Mouse (Mus musculus): ENCODE measurements around the gene Gm49450.
A peak's percentile ranks its signal among the peaks of the same experiment; 100 is the strongest.

Gm49450 gene

GRCm38 (mm10) chr15:98985982-98986715, 32.8 kb upstream of the Gm49450 start:
- peak; percentile 63 for DNase-seq (ENCODE audit: low read depth, low spot score)

- DNase-seq (ENCODE audit: low read depth, low spot score), result peak; percentile 93
These were observed 32.1 kb upstream of the Gm49450 start for GRCm38 (mm10) chr15:98985240-98985981.

- DNase-seq (ENCODE audit: low read depth, low spot score), result no peak
These were observed 31.3 kb upstream of the Gm49450 start for GRCm38 (mm10) chr15:98984681-98985080.

- peak; percentile 41 for DNase-seq (ENCODE audit: low read depth, low spot score)
These were observed 30.2 kb upstream of the Gm49450 start for GRCm38 (mm10) chr15:98983431-98984081.

- DNase-seq (ENCODE audit: low read depth, low spot score), result peak; percentile 97
These were observed 28.7 kb upstream of the Gm49450 start for GRCm38 (mm10) chr15:98982100-98982499.

- DNase-seq (ENCODE audit: low read depth, low spot score), result no peak
These were observed 26.8 kb upstream of the Gm49450 start for GRCm38 (mm10) chr15:98980012-98980614.

GRCm38 (mm10) chr15:98978409-98979172, 25.2 kb upstream of the Gm49450 start:
- peak; percentile 50 for DNase-seq (ENCODE audit: low read depth, low spot score)

- peak; percentile 40 for DNase-seq (ENCODE audit: low read depth, low spot score)
These were observed 24.5 kb upstream of the Gm49450 start for GRCm38 (mm10) chr15:98977759-98978408.

DNA sequence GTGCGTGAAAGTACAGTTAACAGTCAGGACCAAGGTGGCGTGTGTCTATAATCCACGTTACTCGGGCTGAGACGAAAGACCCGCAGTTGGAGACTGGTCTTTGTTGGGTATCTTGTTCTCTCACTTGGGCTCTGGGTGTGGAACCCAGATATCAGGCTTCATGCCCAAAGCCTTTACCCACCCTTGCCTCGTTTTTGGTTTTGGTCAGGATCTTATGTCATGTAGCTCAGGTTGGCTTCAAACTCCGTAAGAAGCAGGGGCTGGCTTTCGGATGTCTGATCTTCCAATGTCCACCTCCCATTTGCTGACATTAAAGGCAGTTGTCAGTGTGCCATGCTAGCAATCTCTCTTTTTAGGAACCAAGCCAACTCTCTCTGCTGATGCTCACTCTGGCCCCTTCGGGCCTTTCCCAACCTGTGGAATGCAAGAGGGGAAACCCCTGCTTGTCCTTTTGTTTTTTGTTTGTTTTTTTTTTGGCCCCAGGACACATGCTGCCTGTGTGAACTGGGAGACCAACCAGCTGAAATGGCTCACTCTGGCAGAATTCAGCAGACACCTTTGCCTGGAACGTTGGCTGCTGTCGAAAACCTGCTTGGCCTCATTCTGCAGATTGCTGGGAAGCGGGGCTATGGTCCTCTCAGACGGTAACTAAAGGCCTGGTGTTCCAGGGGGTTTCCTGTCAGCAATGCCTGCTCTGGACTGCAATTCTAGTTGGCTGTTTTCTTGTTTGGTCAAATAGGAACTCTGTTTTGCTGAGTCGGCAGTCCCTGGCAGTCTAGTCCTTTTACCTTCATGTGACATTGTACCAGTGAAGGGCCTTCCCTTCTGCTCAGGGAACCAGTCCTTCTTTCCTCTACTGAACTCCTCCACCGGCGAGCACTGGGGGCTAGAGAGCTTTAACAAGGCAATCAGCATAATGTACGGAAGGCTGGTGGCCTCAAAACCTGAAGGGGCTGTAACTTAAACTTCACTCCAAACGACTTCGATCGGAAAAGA, 23.7 kb upstream of the Gm49450 start:
- DNase-seq (ENCODE audit: low read depth, low spot score), result peak; percentile 38

DNA sequence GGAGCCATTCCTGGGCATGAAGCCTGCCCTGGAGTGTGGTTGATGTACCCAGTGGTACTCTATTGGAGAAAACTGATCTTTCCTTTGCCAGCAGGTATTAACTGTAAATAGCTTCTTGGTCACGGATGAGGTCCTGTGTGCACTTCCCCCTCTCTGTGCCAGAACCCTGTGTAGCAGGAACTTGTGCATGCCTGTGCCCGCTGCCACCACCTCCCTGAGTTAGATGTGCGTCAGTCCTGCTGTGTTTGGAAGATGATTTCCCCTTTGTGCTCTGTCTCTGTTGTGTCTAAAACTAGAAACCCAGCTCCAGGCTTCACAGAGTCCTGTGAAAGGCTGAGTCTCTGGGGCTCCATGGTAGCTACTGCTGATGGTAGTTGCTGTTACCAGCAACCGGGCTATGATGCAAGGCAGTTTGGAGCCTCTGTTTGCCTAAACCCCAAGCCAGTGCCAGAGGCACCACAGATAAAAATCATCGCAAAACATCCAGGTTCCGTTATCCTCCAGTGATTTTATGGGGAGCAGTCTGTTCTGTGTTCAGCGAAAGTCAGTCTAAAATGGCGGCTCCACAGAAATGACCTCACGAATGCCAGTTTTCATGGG, 19.8 kb upstream of the Gm49450 start:
- no peak for DNase-seq (ENCODE audit: low read depth, low spot score)

- peak; percentile 75 for DNase-seq (ENCODE audit: low read depth, low spot score)
These were observed 18.4 kb upstream of the Gm49450 start for GRCm38 (mm10) chr15:98971576-98972320.

- DNase-seq (ENCODE audit: low read depth, low spot score), result peak; percentile 84
These were observed 17.8 kb upstream of the Gm49450 start for GRCm38 (mm10) chr15:98971111-98971510.

DNA sequence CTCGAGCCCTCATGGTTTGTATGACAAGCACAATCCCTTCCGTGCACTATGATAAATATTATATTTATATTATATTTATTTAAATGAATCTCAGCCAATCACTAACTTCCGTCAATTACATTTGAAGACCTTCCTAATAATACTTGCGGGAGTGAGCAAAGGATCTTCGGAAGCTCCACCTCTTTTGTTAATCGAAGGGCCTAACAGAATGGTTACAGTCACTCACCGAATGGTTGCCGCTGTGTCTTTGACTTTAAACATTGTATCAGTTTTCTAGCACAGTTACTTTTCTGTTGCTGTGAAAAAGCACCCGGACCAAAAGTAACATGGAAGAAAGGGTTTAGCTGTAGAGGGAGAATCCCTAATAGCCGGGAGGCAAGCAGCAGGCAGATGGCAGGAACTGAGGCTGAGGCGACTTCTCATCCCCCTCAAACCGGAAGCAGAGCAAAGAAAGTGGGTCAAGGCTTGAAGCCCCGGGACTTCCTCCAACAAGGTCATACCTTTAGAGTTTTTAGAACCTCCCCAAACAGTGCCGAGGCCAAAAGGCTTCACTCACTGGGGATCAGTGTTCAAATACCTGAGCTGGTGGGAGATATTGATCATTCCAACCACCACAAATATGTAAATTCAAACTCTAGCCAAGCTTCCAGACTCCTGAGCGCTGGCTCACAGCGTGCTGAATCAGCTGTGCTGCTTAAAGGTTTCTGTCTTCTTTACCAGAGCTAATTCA, 16.2 kb upstream of the Gm49450 start:
- peak; percentile 81 for DNase-seq (ENCODE audit: low read depth, low spot score)

DNA sequence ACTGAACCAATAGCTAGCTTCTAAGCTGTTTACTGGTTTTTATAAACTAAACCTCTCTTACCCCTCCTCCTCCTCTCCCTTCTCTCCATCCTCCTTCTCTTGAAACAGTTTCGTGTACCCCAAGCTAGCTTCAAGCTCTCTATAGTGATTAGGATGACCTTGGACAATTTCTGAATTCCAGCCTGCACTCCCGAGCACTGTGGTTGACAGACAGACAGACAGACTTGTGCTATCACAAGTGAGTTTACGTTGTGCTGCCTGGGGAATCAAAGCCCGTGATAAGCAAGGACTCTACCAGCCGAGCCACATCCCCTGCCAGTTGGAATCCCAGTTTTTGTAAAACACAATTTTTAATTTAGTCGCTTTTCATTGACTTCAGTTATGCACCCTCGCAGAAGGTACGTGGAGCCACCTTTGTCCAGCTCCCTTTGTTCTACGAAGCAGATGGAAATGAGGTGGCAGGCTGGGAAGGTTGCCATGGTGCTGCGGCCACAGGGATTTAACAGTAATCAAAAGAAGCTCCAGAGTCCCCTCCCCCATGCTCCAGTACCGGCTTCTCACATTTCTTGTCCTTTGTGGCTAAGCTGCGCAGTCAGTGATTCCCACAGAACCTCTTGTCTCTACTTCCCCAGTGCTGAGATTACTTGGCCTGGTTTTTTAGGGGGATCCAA, 15.5 kb upstream of the Gm49450 start:
- DNase-seq (ENCODE audit: low read depth, low spot score), result peak; percentile 99

- DNase-seq (ENCODE audit: low read depth, low spot score), result no peak
These were observed 6.2 kb upstream of the Gm49450 start for GRCm38 (mm10) chr15:98959531-98959930.

- DNase-seq (ENCODE audit: low read depth, low spot score), result no peak
These were observed 5.6 kb upstream of the Gm49450 start for GRCm38 (mm10) chr15:98958901-98959420.

DNA sequence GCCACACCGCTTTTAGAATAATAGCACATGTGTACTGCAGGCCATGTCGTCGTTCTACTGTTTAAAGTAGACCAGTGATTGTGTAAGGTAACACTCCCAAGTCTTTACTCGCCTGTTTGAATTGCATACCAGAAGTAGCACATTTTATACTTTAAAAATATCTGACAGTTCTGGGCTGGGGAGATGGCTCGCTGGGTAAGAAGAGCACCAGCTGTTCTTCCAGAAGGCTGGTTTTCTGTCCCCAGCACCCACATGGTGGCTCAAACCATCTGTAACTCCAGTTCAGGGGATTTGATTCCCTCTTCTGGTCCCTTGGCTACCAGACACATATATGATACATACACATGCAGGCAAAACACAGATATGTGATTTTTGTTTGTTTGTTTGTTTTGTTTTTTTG, 4.1 kb upstream of the Gm49450 start:
- no peak for DNase-seq (ENCODE audit: low read depth, low spot score)

Measured in R1 (cell line).